Mouse (Mus musculus) lung, adult 18-20 months (tissue): Measurements from ENCODE around the gene Gm10334.
"Not testable (repeated sequence)": the region's sequence is repeated elsewhere in the genome, so short reads cannot be mapped to it uniquely, and the experiment has no call there.

Experiments
- DNase-seq, 2 experiments: peaks; one replicate each; pipeline ENCODE4 v3.0.0; 2022; ENCODE audit warnings: mixed read lengths in 2 of 2

Gm10334 gene

GRCm38 (mm10) chr6:41446045-41446444 lies at the start of gene Gm10334:
Gene Gm10334 (minus strand): TSS chr6:41446145.
- not testable (repeated sequence) for DNase-seq

DNA sequence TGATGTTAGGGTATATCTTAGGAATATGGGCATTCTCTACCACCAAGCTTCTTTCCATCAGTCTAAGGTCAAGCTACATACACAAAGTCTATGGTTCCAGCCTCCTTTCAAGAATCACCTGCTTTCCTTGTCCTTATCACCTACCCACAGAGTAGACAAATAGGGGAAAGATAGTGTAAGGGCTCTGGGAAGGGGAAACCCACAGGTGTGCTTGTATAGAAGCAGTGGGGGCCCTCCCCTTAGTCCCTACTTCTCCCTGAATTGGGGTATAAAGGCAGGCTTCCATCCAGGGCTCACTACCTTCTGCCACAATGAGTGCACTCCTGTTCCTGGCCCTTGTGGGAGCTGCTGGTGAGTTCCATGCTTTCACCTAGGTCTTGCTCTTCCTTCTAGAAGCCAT lies 12.7 kb upstream of the Gm10334 start, which contains the start of gene Prss1:
Gene Prss1 (plus strand): TSS at position 301 of the 400 bp plus-strand sequence.
- DNase-seq, result not testable (repeated sequence)

DNA sequence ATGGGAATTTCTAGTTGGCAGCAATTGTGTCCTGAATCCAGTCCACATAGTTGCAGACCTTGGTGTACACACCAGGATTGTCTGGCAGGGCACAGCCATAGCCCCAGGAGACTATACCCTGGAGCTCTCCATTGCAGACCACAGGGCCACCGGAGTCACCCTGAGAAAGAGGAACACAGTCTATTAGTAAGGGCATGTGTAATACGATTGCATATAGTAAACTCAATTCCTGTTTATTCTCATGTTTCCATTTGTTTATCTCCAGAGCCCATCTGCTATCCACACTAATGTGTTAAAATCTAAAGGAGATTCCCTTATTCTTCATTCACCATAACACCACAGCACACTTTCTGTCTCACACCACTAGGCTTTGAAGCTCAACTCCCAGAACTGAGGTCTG lies 3.7 kb downstream of the Gm10334 start:
- DNase-seq, result not testable (repeated sequence)
